Mouse (Mus musculus) T-helper 1 cell (primary cell): Measurements from ENCODE around the gene Epor.

Source experiments
- in situ Hi-C: fragments of 300-600 bp; cut with MboI, MseI; formaldehyde crosslinking; loops from one replicate; pipeline ENCODE4 v1.15.1; 2025; ENCODE audit warnings: high pct_unique_total_duplicates

The Epor gene

DNA sequence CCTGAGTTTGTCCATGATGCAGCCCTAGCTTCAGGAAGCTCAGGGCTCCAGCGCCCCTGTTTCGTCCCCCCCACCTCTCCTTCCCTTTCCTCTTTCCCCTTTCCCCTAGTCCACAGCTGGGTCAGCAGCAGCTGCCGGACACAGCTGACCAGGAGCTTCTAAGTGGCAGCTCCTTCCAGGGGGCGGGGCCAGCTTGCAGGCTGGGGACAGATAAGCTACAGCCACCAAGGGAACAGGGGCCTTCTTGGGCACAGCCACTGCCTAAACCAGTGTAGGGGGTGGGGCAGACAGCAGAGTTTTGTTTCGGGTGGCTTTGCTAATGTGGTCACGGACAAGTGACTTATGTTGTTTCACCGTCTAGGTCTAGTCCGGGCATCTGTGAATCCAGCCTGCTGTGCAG, at the start of gene Epor:
Gene Epor (minus strand): TSS at position 90 of the 400 bp plus-strand sequence.
- in situ Hi-C loops = no loop called here

DNA sequence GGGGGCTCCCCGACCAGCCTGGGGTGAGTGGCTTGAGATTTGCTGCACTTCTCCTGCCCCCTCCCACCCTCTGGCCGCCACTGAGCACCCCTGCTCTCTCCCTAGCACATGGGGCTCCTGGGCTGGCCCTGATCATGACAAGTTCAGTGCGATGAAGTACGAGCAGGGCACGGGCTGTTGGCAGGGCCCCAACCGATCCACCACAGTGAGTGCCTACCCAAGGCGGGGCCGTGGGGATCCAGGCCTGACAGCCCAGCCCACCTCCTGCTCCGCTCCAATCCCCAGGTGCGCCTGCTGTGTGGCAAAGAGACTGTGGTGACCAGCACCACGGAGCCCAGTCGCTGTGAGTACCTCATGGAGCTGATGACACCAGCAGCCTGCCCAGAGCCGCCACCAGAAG, 49.4 kb upstream of the Epor start:
- in situ Hi-C loops = loop anchor here (5.0 kb wide), 1 partner anchor 105 kb away; the partner anchor contains the start of gene Elof1

DNA sequence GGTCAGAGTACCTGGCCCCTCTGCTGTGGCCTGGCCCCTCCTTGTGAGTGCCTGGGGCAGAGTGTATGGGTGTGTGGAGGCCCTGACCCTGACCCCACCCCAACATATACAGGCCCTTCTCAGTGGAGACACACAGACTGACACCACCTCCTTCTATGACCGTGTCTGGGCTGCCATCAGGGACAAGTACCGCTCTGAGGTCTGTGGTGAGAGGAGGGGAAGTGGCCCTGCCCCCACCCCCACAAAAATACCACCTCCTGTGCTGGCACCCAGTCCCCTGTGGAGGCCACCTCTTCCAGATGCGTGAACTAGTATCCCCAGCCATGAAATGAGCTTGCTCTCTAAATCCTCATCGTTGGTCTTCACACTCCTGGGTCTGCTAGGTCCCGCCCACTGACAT, 47.7 kb upstream of the Epor start:
- in situ Hi-C loops = loop anchor here (5.0 kb wide), 1 partner anchor 106 kb away; the partner anchor contains the start of gene Elof1

DNA sequence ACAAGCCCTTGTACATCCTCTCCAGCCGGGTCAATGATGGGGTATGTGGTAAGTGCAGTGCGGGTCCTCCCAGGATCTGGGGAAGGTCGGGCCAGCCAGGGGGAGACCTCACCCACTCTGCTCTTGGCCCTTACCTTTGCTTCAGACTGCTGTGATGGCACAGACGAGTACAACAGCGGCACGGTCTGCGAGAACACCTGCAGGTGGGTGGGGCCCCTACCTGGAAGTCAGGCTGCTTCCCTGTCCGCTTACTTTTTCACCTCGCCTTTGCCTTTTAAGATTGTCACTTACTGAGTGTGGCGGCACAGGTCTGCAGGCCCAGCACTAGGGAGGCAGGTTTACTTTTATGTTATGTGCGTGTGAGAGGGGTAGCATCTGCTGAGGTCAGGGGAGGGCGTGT, 41.2 kb upstream of the Epor start:
- in situ Hi-C loops = no loop called here

DNA sequence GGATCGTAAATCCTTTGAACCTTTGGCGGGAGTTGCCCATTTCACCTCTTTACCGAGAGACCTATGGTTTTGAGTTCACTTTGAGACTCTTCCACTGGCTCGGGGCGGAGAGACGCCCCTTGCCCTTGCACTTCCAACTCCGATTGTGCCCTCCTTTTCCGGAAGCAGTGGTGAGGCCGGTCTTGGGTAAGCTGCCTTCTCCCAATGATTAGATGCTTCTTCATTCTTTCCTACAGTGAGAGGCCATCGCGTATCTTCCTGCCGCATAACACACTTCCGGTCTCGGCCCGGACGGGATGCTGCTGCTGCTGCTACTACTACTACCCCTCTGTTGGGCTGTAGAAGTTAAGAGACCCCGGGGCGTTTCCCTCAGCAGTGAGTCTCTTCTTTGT, 39.9 kb upstream of the Epor start:
- in situ Hi-C loops = no loop called here

DNA sequence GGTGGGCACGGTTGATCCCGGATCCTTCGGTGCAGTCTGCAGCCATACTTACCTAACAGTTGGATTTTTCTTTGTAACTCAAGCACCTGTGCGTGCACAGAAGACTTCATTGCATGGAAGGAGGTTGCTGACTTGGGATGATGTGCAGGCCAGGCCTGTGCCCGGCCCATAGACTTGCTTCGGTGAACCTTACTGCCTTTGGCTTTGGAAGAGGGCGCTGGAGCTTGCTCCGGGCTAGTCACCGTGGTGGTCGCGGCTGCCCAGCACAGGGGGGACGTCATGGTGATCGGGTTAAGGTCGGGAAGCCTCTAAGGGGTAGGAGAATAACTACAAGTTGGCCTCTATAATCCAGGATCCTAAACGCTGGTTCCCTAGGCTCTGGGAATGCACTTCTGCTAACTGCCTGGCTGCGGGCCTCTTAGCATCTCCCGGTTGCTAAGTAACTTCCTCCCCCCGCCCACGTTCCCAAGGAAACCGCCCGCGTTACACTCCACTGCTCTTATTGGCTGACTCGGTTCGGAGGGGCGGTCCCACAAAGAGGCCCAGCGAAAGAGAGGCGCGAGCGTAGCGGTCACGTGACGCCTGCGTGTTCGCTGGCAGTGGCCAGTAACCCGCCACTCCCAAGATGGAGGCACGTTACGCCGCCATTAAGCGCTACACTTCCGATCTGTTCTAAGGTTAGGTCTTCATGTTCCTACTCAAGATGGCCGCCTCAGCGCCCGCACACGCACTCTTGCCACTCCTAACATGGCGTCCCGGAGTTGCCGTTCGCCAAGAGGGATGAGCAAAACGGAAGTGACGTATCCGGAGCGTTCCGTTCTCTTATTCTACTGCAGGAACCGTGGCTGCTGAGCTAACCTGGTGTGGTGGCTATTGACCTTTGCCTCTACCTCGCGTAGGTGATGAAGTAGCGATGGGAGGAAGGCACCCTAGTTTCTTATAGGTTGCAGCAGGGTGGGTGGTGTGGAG, 39.2 kb upstream of the Epor start, which contains the start of the genes Ccdc151 and Prkcsh:
Gene Ccdc151 (minus strand): TSS at position 441 of the 969 bp plus-strand sequence.
Gene Prkcsh (plus strand): TSS at position 613 of the 969 bp plus-strand sequence.
- in situ Hi-C loops = no loop called here

DNA sequence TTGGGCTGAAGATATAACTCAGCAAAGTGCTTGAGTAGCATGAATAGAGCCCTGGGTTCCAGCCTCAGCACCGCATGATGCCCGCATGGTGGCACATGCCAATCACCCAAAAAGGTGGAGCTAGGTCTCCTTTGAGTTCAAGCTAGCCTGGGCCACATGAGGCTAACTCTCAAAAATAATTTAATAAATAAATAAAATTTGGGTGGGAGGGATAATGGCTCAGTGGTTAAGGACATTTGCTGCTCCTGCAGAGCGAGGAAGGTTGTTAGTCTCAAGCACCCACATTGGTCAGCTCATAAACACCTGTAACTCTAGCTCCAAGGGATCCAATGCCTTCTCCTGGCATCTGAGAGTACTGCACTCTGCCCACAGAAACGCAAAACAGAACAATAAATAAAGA, 38.3 kb upstream of the Epor start:
- in situ Hi-C loops = no loop called here

DNA sequence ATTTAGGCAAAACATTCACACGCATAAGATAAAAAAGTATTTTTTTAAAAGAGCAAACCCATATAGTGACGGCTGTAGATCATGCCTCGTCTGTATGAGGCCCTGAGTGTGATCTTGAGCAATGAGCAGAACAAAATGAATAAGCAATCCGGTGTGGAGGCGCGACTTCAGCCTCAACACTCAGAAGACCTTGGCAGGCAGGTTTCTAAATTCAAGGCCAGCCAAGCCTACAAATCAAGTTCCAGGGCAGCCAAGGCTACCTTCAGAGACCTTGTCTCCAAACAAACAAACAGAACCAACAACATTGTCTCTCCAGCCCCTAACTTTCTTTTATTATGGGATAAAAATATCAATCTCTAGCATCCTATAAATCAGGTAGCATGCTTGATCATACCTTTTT, 37.0 kb upstream of the Epor start:
- in situ Hi-C loops = no loop called here

DNA sequence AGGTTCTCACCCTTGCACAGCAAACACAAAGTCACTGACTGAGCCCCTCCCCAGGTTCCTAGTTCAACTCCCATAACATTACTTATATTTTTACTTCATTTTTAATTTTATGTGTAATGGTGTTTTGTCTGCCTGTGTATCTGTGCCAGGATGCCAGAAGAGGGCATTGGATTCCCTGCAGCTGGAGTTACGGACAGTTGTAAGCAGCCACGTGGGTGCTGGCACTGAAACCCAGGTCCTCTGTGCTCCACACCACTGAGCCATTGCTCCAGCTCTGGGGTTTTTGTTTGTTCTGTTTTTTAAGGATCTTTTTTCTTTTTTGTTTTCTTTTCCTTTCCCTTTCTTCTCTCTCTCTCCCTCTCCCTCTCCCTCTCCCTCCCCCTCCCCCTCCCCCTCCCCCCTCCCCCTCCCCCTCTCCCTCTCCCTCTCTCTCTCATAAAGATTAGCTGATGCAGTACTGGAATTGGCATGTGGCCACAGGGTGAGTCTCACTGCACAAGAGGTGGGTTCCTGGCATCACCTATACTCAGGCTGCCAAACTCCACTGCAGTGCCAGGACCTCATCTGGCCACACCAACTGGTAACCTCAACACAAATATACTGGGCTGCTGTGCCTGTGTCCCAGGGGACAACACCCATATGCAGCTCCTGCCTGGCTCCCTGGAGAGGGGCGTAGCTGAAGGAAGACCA, 33.0 kb upstream of the Epor start:
- in situ Hi-C loops = no loop called here

DNA sequence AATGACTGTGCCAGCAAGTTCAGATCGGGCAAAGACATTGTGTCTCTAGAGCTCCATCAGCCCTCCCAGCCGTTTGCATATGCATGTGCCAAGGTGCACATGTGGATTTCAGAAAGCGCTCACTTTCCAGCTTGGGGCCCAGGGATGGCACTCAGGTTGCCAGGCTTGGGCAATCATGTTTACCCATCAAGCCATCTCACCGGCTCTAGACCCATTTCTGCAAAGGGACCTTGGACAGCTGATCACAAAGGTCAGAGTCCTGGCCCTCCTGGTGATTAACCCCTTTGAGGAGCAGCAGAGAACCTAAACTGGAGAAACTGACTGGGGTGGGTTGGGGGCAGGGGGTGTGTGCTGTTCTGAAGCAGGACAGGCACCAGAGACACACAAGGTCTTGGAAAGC, 28.9 kb upstream of the Epor start:
- in situ Hi-C loops = no loop called here

DNA sequence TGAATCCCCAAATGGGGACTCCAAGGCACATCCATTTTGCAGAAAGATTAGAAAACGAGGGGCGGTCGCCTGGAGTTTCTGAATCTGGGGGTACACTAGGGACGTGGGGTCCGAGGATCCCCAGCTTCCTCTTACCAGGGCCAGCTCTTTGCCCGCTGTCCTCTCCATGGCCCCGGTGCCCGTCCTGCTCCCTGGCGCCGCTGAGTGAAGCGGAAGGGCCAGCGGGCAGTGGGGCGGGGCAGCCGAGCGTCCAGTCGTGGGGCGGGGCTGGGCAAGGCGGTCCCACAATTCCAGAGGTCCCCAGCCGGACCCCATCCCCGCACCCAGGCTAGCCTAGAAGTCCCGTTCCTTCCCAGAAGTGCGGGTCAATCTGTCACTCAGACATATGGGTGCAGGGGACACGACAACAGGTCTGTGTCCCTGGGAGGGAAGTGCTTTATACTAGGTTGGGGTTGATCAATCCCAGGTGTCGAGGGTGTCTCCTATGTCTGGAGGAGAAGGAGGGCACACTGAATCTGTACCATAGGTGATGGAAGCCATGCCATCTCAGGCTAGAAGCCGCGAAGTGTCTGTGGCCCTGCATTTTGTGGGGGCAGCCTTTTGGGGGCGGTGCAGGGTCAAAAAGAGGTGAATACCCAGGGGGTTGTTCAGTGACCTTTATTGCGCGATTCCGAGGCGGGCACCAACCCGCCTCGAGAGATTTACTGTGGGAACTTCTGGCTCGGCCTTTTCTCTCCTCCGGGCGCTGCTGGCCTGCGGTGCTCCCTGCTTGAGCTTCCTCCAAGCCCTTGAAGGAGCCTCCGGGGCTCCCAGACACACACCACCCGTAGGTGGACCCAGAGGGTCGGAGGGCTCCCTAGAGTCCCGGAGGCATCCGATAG, 26.2 kb upstream of the Epor start, which contains the start of gene Rgl3:
Gene Rgl3 (minus strand): TSS at position 217 of the 881 bp plus-strand sequence.
- in situ Hi-C loops = no loop called here

DNA sequence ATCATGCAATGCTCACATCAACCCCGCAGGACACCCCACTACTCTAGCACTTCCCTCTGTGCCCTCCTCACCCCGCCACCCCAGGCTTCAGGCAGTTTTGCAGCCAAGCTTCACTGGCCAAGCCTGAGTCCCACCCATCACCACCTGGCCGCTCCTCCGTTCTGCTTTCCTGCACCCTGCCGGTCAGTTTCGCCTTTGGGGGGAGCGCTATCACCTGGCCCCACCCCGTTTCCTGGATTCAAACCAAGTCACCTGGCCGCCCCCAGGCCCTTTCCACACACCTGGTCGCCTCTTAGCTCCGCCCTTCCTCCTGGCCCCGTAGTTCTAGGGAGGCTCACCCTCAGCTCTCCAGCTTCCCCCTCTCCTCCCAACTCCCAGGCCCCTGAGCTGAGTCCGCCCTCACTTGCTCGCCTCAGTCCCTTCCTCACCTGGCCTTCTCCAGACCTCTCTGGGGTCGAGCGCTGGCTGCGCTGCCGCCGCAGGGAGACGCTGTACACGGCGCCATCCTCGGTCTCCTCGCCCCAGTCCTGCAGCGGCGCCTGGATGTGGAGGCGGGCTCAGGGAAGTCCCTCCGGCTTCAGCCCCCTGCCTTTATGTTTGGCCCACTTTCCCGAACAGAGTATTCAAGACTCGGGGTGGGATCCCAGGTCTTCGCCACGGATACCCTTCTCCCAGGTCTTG, 25.3 kb upstream of the Epor start:
- in situ Hi-C loops = no loop called here

DNA sequence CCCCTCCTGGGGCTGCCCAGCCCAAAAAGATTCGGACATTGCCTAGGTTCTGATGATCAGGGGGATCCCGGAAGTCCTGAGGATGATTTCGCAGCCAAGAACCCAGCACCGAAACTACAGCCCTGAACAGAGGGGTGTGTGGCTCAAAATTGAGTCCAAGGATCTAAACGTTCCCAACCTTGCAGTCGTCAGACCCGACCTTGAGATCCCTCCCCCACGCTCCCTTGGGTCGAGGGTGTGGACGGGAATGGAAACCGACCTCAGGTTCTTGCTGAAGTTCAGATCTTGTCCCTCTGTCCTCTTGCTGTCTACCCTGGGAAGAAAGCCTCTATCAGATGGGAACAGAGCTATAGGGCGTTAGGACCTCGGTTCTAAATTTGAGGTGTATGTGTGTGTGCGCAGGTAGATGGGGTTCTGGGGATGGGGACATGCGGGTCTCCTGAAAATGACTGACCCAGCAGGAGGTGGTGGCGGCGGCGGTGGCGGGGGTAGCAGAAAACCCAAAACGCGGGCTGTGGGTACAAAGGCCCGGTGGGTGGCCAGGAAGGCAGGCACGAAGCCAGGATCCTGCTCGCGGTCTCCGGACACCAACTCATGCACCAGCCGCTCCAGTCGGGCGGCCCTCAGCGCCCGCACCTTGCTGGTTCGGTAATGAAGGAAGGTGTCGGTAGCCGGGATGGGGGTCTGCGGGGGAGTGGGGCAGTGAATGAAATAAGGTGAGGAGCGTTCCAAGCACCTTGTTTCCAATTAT, 24.5 kb upstream of the Epor start:
- in situ Hi-C loops = no loop called here

DNA sequence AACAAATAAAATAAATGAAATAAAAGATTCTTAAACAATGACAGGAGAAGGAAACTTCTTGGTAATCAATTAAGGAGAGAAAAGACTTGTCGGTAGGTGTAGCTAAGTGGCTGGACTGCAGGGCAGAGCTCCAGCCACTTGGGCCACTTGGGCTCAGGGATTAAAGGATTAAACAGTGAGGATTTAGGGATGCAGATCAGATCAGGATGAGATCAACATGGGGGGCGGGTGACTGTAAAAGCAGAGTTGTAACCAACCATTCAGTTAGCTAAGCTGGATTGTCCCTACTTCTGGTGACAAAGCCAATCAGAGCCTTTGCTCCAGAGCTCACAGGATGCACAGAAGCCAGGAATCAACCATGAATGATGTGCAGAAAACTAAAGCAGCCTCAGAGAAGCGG, 20.6 kb upstream of the Epor start:
- in situ Hi-C loops = no loop called here

DNA sequence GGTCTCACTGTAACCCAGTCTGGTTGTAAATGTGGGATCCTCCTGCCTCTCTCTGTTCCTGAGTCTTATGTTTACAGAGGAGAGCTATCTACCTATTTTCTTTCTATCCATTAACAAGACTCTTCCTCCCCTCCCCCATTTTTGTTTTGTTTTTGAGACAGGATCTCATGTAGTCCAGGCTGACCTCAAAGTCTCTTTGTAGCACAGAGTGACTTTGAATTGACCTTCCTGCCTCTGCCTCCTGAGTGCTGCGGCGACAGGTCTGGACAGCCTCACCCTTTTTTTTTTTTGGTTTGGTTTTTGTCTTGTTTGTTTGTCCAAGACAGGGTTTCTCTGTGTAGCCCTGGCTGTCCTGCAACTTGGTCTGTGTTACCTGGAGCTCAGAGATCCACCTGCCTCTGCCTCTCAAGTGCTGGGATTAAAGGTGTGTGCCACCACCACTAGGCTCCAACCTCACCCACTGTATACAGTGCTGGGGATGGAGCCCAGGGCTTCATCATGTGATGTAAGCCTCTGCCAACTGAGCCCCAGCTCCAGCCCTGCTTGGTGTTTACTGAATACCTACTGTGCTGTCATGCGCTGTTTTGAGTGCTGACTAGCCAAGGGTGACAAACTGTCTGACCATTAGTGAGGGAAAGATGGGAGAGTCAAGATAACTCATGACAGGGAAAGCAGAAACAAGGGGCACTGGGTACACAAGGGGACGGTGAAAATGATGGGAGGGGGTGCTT, 15.3 kb upstream of the Epor start:
- in situ Hi-C loops = loop anchor here (5.0 kb wide), 1 partner anchor 164 kb away; no protein-coding TSS in a partner anchor

DNA sequence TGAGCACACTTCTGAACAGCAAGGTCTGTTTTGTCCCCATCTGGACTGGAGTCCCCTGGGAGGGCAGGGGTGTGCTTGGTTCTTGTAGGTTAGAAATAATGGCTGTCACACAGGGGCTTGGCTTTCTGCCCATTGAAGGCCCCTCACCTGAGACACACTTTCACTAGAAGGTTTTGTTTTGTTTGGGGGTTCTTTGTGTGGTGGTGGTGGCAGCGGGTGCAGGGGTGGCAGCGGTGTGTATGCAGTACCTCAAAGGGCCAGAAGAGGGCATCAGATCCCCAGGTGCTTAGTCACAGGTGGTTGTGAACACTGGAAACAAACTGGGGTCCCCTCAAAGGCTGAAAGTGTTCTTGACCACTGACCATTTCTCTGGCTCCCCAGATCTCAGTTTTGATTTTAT, 14.7 kb upstream of the Epor start:
- in situ Hi-C loops = loop anchor here (5.0 kb wide), 1 partner anchor 164 kb away; no protein-coding TSS in a partner anchor

DNA sequence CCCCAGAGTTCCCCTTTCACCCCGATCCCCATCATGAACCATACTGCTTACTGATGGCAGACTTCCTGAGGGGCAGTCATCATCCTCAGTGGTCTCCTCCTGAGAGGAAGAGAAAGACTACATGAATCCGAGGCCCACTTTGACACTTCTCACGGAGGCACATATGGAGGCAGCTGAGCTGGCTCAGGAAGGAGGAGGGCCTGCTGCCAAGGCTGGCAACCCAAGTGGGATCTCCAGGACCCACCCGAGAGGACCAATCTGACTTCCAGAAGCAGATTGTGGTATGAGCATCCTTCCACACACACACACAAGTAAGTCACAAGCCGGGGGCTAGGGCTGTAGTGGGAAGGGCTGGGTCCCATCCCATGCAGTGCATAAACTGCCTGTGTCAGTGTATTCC, 14.0 kb upstream of the Epor start:
- in situ Hi-C loops = loop anchor here (5.0 kb wide), 1 partner anchor 165 kb away; no protein-coding TSS in a partner anchor

DNA sequence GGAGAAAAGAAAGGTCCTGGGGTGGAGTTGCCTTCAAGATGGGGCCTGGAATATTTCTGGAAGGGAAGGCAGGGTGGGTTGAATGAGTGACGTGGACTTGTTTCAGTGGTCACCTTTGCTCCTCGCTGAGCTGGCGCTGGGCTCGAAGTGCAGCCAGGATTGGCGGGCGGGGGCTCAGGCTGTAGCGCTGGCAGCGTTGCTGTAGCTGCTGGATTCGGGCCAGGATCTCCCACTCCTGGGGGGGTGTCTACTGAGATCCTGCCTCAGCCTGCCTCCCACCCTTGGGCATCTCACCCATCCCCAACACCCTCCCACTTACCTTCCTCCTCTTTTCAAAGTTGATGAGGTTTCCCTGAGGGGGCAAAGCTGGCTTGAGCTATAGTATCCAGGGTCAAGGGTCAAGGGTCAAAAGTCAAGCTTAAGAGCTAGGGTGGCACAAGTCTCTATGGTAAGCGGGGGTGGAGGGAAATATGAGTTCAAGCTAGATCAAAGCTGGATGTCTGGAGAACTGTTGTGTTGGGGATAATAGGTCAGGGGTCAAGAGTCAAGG, 13.4 kb upstream of the Epor start:
- in situ Hi-C loops = loop anchor here (5.0 kb wide), 1 partner anchor 166 kb away; no protein-coding TSS in a partner anchor

DNA sequence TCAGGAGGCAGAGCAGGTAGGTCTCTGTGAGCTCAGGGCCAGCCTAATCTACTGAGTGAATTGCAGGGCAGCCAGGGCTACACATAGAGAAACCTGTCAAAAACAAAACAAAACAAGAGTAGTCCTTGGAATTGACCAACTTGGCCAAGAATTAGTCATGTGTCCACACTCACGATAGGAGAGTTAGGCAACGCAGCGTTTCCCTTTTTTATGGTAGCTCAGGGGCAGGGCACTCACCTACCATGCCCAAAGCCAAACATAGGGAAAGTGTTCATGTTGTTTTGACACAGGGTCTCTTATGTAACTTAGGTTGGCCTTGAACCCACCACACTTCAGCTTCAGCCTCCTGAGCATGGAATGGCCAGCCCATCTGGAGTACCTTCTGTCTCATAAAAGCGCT, 6.0 kb upstream of the Epor start:
- in situ Hi-C loops = no loop called here
